Mouse (Mus musculus) frontal cortex, postnatal 25 days (tissue): ENCODE results near the gene Btg1.

Source experiments
- DNase-seq, 2 experiments: peaks; one replicate each; pipeline ENCODE4 v3.0.0; 2022; ENCODE audit warnings: low spot score in 2 of 2

Btg1 gene

DNA sequence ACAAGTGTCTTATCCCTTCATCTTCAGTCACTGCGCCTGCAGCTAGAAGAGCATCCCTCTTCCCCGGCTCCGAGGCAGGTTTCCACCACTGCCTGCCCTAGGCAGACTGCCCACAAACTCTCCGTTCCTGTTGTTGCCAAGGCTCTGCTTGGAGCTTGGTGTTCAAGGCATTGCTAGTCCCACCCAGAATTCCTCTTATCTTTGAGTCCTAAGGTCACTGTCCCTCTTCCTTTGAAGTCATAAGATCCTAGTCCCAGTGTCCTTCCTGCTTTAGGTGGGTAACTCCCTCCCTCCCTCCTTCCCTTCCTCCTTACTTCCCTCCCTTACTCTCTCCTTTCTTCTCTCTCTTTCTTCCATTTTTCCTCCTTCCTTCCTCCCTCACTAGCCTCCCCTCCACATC lies 46.2 kb downstream of the Btg1 start:
- no peak for DNase-seq

DNA sequence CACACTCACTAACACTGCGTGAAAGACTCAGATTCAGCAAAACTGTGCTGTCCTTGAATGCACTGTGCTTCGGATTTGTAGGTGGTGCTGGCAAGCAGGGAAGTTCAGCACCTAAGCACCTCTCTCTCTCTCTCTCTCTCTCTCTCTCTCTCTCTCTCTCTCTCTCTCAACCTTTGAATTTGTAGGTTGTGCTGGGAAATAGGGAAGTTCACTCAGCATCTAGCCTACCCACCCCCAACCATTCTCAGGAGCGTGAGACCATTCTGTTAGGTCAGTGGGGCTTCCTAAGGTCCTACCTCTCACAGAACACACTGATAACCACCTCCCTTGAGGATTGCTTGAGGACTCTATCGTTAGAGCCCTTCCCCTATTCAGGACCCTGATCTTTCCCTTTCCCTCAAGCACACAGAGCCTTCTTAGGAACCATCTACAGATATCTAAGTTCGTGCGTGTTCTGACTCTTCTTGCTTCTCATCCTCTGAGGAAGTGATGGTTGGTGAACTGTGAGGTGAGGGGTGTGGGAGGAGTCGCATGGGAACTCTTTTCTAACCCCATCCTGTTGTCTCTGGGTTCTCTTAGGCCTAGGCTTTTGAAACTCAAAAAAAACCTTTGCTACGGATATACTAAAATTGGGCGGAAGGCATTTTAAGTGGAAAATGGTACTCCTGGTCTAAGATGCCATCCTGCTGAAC lies 47.1 kb downstream of the Btg1 start:
- no peak for DNase-seq
